Mouse (Mus musculus) embryonic facial prominence, embryonic 11.5 days (tissue): ENCODE measurements at regions not wholly inside any gene's neighbourhood (a gene's known extent, or its start where the extent isn't known, plus 50 kb on each side); places are given as distances from the start of the nearest gene placed in this dataset.

Source experiments
- ATAC-seq: fragments of 200-750 bp; cut with Nextera tagmentation; replicated peaks from 2 replicates; pipeline ENCODE4 v1.8.0; 2017; ENCODE audit warnings: low read depth; ENCODE audit not compliant: insufficient number of reproducible peaks, low FRiP score, low TSS enrichment
- DNase-seq: peaks from one replicate; pipeline ENCODE4 v3.0.0-alpha.2; 2015; ENCODE audit warnings: low spot score
- H3K27ac ChIP-seq: fragments of 300-500 bp; sonication (generic); replicated peaks from 2 replicates; pipeline ENCODE4 v1.5.1; 2014; ENCODE audit warnings: mild to moderate bottlenecking, low read depth, low read length, control low read depth
- H3K27me3 ChIP-seq: fragments of 300-500 bp; sonication (generic); 2 replicates; pipeline ENCODE4 v1.6.1; 2014; ENCODE audit warnings: mild to moderate bottlenecking, low read length, moderate library complexity, mixed read lengths; ENCODE audit not compliant: control insufficient read depth, insufficient read depth
- H3K36me3 ChIP-seq: fragments of 300-500 bp; sonication (generic); replicated peaks from 2 replicates; pipeline ENCODE4 v1.6.1; 2014; ENCODE audit warnings: low read depth, mild to moderate bottlenecking, low read length, moderate library complexity, mixed read lengths; ENCODE audit not compliant: control insufficient read depth, insufficient read depth
- H3K4me1 ChIP-seq: fragments of 300-500 bp; sonication (generic); 2 replicates; pipeline ENCODE4 v1.6.1; 2014; ENCODE audit warnings: low read length, mixed read lengths; ENCODE audit not compliant: control insufficient read depth, insufficient read depth
- H3K4me2 ChIP-seq: fragments of 300-500 bp; sonication (generic); 2 replicates; pipeline ENCODE4 v1.6.1; 2014; ENCODE audit warnings: low read depth, mild to moderate bottlenecking, control low read depth, low read length, moderate library complexity
- H3K4me3 ChIP-seq: fragments of 300-500 bp; sonication (generic); 2 replicates; pipeline ENCODE4 v1.5.1; 2014; ENCODE audit warnings: low read depth, low read length, control low read depth
- H3K9ac ChIP-seq: fragments of 300-500 bp; sonication (generic); replicated peaks from 2 replicates; pipeline ENCODE4 v1.6.1; 2014; ENCODE audit warnings: mild to moderate bottlenecking, control low read depth, low read length
- H3K9me3 ChIP-seq: fragments of 300-500 bp; sonication (generic); replicated peaks from 2 replicates; pipeline ENCODE4 v1.6.1; 2016; ENCODE audit warnings: mild to moderate bottlenecking, low read length, inconsistent platforms, mixed read lengths; ENCODE audit not compliant: control insufficient read depth
- WGBS: fragments of 180-500 bp; shearing (Covaris S2); extraction: QIAGEN DNeasy Blood & Tissue Kit; methylation state at CpG from one replicate; pipeline ENCODE4 v1.1.7; 2014; 5-methylcytosine and 5-hydroxymethylcytosine counted together

GRCm38 (mm10) chr7:121257466-121257865, 134.2 kb upstream of the Hs3st2 start:
- Histone ChIP-seq H3K4me3 (no peak overlapping the region), H3K27me3 (no peaks in the 10 kb centered on the region), H3K9ac (no peak overlapping the region), H3K4me1 (no peaks in the 10 kb centered on the region), H3K9me3 (no peaks in the 10 kb centered on the region), H3K27ac (no peak overlapping the region), H3K4me2 (no peak overlapping the region), H3K36me3 (no peaks in the 10 kb centered on the region)
- ATAC-seq (no peak), DNase-seq (no peak)
- 89% methylated on average over 2 of the region's 2 CpGs for WGBS

- Histone ChIP-seq H3K27me3 (no peaks in the 10 kb centered on the region), H3K9me3 (no peaks in the 10 kb centered on the region), H3K4me3 (no peak overlapping the region), H3K9ac (no peak overlapping the region), H3K36me3 (no peaks in the 10 kb centered on the region), H3K4me2 (no peak overlapping the region), H3K4me1 (no peaks in the 10 kb centered on the region), H3K27ac (no peak overlapping the region)
- 0 out of 2 replicates have a peak, but pooled peaks have one; percentile 12 for ATAC-seq
- 54% methylated on average over 12 of the region's 12 CpGs for WGBS
- peak; percentile 81 for DNase-seq
Measured at GRCm38 (mm10) chr7:121258826-121259496, 132.7 kb upstream of the Hs3st2 start.

- no peak overlapping the region for H3K27ac ChIP-seq
- ATAC-seq (0 out of 2 replicates have a peak, but pooled peaks have one; percentile 17), DNase-seq (no peak)
- H3K36me3 ChIP-seq: no peaks in the 10 kb centered on the region
- WGBS: 91% methylated on average over 21 of the region's 21 CpGs
- no peak overlapping the region for H3K4me2 ChIP-seq
- no peak overlapping the region for H3K9ac ChIP-seq
- no peak overlapping the region for H3K4me3 ChIP-seq
- no peaks in the 10 kb centered on the region for H3K9me3 ChIP-seq
- no peaks in the 10 kb centered on the region for H3K4me1 ChIP-seq
- H3K27me3 ChIP-seq: no peaks in the 10 kb centered on the region
Measured at GRCm38 (mm10) chr7:121259497-121260009, 132.1 kb upstream of the Hs3st2 start.

- no peaks in the 10 kb centered on the region for H3K36me3 ChIP-seq
- H3K27me3 ChIP-seq: no peaks in the 10 kb centered on the region
- DNase-seq: no peak
- H3K4me3 ChIP-seq: no peak overlapping the region
- no peak for ATAC-seq
- no peak overlapping the region for H3K4me2 ChIP-seq
- 81% methylated on average over 2 of the region's 2 CpGs for WGBS
- H3K27ac ChIP-seq: no peak overlapping the region
- H3K4me1 ChIP-seq: no peaks in the 10 kb centered on the region
- H3K9ac ChIP-seq: no peak overlapping the region
- no peaks in the 10 kb centered on the region for H3K9me3 ChIP-seq
Measured at GRCm38 (mm10) chr7:121269358-121269757, 122.3 kb upstream of the Hs3st2 start.

- Histone ChIP-seq H3K4me3 (no peak overlapping the region), H3K9me3 (no peaks in the 10 kb centered on the region), H3K36me3 (no peaks in the 10 kb centered on the region), H3K4me1 (no peaks in the 10 kb centered on the region), H3K27me3 (no peaks in the 10 kb centered on the region), H3K4me2 (no peak overlapping the region), H3K27ac (no peak overlapping the region), H3K9ac (no peak overlapping the region)
- ATAC-seq: no peak
- DNase-seq: no peak
- 47% methylated on average over 1 of the region's 1 CpGs for WGBS
Measured at GRCm38 (mm10) chr7:121280597-121280996, 111.1 kb upstream of the Hs3st2 start.

- ATAC-seq (no peak), DNase-seq (no peak)
- Histone ChIP-seq H3K4me1 (no peaks in the 10 kb centered on the region), H3K27me3 (no peaks in the 10 kb centered on the region), H3K4me3 (no peak overlapping the region), H3K36me3 (no peaks in the 10 kb centered on the region), H3K27ac (no peak overlapping the region), H3K4me2 (no peak overlapping the region), H3K9ac (no peak overlapping the region), H3K9me3 (no peaks in the 10 kb centered on the region)
- 73% methylated on average over 7 of the region's 7 CpGs for WGBS
Measured at GRCm38 (mm10) chr7:121282154-121282553, 109.5 kb upstream of the Hs3st2 start.

- DNase-seq: no peak
- Histone ChIP-seq H3K27ac (no peak overlapping the region), H3K4me2 (no peak overlapping the region), H3K9ac (no peak overlapping the region), H3K27me3 (no peaks in the 10 kb centered on the region), H3K4me3 (no peak overlapping the region), H3K4me1 (no peaks in the 10 kb centered on the region), H3K36me3 (no peaks in the 10 kb centered on the region), H3K9me3 (no peaks in the 10 kb centered on the region)
- ATAC-seq: no peak
- WGBS: 87% methylated on average over 16 of the region's 16 CpGs
Measured at GRCm38 (mm10) chr7:121289737-121290136, 101.9 kb upstream of the Hs3st2 start.

- WGBS: 82% methylated on average over 3 of the region's 3 CpGs
- no peak for ATAC-seq
- no peak overlapping the region for H3K9ac ChIP-seq
- H3K4me3 ChIP-seq: no peak overlapping the region
- no peak for DNase-seq
- no peaks in the 10 kb centered on the region for H3K4me1 ChIP-seq
- no peaks in the 10 kb centered on the region for H3K36me3 ChIP-seq
- no peak overlapping the region for H3K27ac ChIP-seq
- no peaks in the 10 kb centered on the region for H3K9me3 ChIP-seq
- no peaks in the 10 kb centered on the region for H3K27me3 ChIP-seq
- H3K4me2 ChIP-seq: no peak overlapping the region
Measured at GRCm38 (mm10) chr7:121296151-121296695, 95.4 kb upstream of the Hs3st2 start.
